Mouse (Mus musculus) ES-Bruce4 (cell line): ENCODE measurements at regions not wholly inside any gene's neighbourhood (a gene's known extent, or its start where the extent isn't known, plus 50 kb on each side); places are given as distances from the start of the nearest gene placed in this dataset.

ENCODE experiments used
- H3K27ac ChIP-seq: 2 replicates; pipeline ENCODE4 v1.5.1; 2012; ENCODE audit warnings: low read length, inconsistent platforms; ENCODE audit not compliant: insufficient read depth
- H3K27me3 ChIP-seq: 2 replicates; pipeline ENCODE4 v1.6.1; 2012; ENCODE audit warnings: mild to moderate bottlenecking, low read length, inconsistent platforms; ENCODE audit not compliant: control insufficient read depth, poor library complexity, insufficient read depth, severe bottlenecking
- H3K36me3 ChIP-seq: 2 replicates; pipeline ENCODE4 v1.6.1; 2012; ENCODE audit warnings: inconsistent platforms, mild to moderate bottlenecking, low read length, moderate library complexity; ENCODE audit not compliant: control insufficient read depth, poor library complexity, insufficient read depth, severe bottlenecking
- H3K4me1 ChIP-seq: one replicate; pipeline ENCODE4 v1.8.1; 2011; ENCODE audit warnings: low read length; ENCODE audit not compliant: control insufficient read depth, insufficient read depth
- H3K4me3 ChIP-seq: 2 replicates; pipeline ENCODE4 v1.5.1; 2011; ENCODE audit warnings: low read depth, mild to moderate bottlenecking, low read length
- H3K9ac ChIP-seq: 2 replicates; pipeline ENCODE4 v1.6.1; 2012; ENCODE audit warnings: low read depth, mild to moderate bottlenecking, inconsistent platforms; ENCODE audit not compliant: poor library complexity, severe bottlenecking
- H3K9me3 ChIP-seq: replicated peaks from 2 replicates; pipeline ENCODE4 v1.6.1; 2012; ENCODE audit warnings: mild to moderate bottlenecking, low read length, inconsistent platforms; ENCODE audit not compliant: control insufficient read depth, poor library complexity, insufficient read depth, severe bottlenecking
- CTCF ChIP-seq: IDR thresholded peaks from one replicate; pipeline ENCODE4 v1.8.1; 2011; ENCODE audit warnings: low read depth, low read length
- EP300 ChIP-seq: IDR thresholded peaks from 2 replicates; pipeline ENCODE4 v1.6.1; 2011; ENCODE audit warnings: low read depth, low read length; ENCODE audit not compliant: insufficient read depth
- POLR2A ChIP-seq: IDR thresholded peaks from one replicate; pipeline ENCODE4 v1.8.1; 2011; ENCODE audit warnings: low read length; ENCODE audit not compliant: insufficient read depth

GRCm38 (mm10) chr12:69460552-69461079, 88.4 kb upstream of the Gm9887 start:
- Histone ChIP-seq H3K4me1 (no peaks in the 10 kb centered on the region), H3K27ac (no peak overlapping the region), H3K9me3 (no peaks in the 10 kb centered on the region), H3K36me3 (no peaks in the 10 kb centered on the region), H3K4me3 (no peak overlapping the region), H3K27me3 (no peaks in the 10 kb centered on the region), H3K9ac (no peak overlapping the region)
- TF ChIP-seq EP300 (no peak), POLR2A (no peak), CTCF (no peak)

DNA sequence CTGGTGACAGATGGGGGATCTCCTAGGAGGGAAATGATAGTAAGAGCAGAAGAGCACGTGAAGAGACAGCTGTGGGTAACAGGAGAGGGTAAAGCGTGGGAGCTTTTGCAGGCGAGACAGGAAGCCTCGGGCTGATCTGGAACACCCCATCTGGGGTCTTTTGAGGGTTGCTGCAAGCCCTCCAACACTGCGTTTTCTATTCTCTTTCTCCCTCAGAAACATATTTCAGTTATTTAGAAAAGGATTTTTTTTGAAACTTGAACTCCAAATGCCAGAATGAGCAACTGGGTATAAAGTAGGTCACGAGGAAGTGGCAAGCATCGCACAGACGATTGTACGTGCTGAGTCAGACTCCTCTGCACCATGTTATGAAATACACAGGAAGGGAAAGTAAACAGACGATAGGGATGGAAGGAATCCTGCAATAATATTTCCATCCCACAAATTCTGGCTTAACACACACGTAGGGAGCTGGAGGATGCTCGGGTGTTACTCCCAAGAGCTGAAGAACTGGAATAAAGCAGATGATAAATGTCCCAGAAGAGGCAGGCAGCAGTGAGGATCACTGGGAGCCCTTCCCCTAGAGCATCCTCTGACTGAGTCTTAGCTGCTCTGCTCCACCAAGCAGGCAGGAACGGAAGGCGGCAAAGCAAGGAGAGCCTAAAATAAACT, 86.0 kb upstream of the Gm9887 start:
- H3K4me3 ChIP-seq, result no peak overlapping the region
- no peaks in the 10 kb centered on the region for H3K4me1 ChIP-seq
- TF ChIP-seq CTCF, result no peak
- TF ChIP-seq POLR2A, result no peak
- no peak for TF ChIP-seq EP300
- no peak overlapping the region for H3K9ac ChIP-seq
- no peaks in the 10 kb centered on the region for H3K27me3 ChIP-seq
- no peak overlapping the region for H3K27ac ChIP-seq
- H3K36me3 ChIP-seq, result no peaks in the 10 kb centered on the region
- no peaks in the 10 kb centered on the region for H3K9me3 ChIP-seq

GRCm38 (mm10) chr12:69456746-69457145, 84.5 kb upstream of the Gm9887 start:
- H3K4me1 ChIP-seq, result no peaks in the 10 kb centered on the region
- no peak for TF ChIP-seq POLR2A
- no peak overlapping the region for H3K9ac ChIP-seq
- no peak overlapping the region for H3K4me3 ChIP-seq
- H3K27me3 ChIP-seq, result no peaks in the 10 kb centered on the region
- no peak overlapping the region for H3K27ac ChIP-seq
- H3K9me3 ChIP-seq, result no peaks in the 10 kb centered on the region
- no peaks in the 10 kb centered on the region for H3K36me3 ChIP-seq

DNA sequence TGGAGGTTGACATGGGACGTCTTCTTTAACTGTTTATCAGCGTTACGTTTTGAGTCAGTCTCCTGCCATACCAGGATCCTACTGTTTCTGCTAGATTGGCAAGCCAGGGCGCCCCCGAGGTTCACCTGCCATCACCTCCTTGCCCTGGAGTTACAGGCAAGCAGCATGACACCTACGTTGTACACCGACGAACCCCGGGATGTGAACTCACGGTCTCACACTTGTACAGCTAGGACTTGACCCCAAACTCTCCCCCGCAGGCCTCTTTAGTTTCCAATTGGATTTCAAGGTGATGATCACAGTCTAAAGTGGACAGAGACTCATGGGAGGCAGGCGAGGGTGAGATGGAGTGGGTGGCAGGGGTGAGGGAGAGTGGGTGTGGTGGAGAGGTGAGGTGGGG, 83.9 kb upstream of the Gm9887 start:
- no peaks in the 10 kb centered on the region for H3K9me3 ChIP-seq
- H3K27me3 ChIP-seq, result no peaks in the 10 kb centered on the region
- no peaks in the 10 kb centered on the region for H3K4me1 ChIP-seq
- no peak overlapping the region for H3K4me3 ChIP-seq
- TF ChIP-seq POLR2A (no peak), CTCF (no peak), EP300 (no peak)
- H3K27ac ChIP-seq, result no peak overlapping the region
- H3K9ac ChIP-seq, result no peak overlapping the region
- H3K36me3 ChIP-seq, result no peaks in the 10 kb centered on the region

DNA sequence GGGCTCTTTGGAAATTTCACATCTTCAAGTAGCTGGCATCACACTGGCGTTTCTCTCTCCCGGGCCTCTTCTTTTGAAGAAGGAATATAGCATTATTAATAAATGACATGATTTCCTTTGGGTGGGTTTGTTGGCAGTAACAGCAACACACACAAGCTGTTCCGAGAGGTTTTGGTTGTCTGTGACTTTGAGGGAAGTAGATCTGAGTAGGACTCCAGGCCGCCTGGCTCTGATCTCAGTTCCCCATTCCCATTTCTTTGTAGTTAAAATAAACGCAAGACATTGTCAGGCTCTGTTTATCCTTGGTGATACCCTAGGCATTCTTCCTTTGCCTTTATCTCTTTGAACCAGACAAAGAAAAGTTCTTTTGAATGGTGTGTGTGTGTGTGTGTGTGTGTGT, 83.3 kb upstream of the Gm9887 start:
- Histone ChIP-seq H3K9ac (no peak overlapping the region), H3K4me1 (no peaks in the 10 kb centered on the region), H3K27me3 (no peaks in the 10 kb centered on the region), H3K4me3 (no peak overlapping the region), H3K9me3 (no peaks in the 10 kb centered on the region), H3K27ac (no peak overlapping the region), H3K36me3 (no peaks in the 10 kb centered on the region)
- TF ChIP-seq EP300, result no peak

GRCm38 (mm10) chr12:69453544-69453943, 81.3 kb upstream of the Gm9887 start:
- Histone ChIP-seq H3K9me3 (no peaks in the 10 kb centered on the region), H3K4me1 (no peaks in the 10 kb centered on the region), H3K9ac (no peak overlapping the region), H3K36me3 (no peaks in the 10 kb centered on the region), H3K4me3 (no peak overlapping the region), H3K27ac (no peak overlapping the region), H3K27me3 (no peaks in the 10 kb centered on the region)
- TF ChIP-seq EP300 (no peak), CTCF (no peak), POLR2A (no peak)
